Mouse (Mus musculus) neural tube, embryonic 15.5 days (tissue): ENCODE data around the gene Kat2a. TPM values are rescaled to one million over a fixed set of nuclear protein-coding genes. Genes with fewer than 3 reads are reported as not detected.

Experiments used
- ATAC-seq: fragments of 200-750 bp; cut with Nextera tagmentation; 2 replicates; pipeline ENCODE4 v1.8.0; 2017; ENCODE audit warnings: mild to moderate bottlenecking, moderate TSS enrichment, moderate library complexity; ENCODE audit not compliant: low FRiP score
- H3K27ac ChIP-seq: fragments of 300-500 bp; sonication (generic); replicated peaks from 2 replicates; pipeline ENCODE4 v1.5.1; 2015; ENCODE audit warnings: mild to moderate bottlenecking, inconsistent platforms
- H3K27me3 ChIP-seq: fragments of 300-500 bp; sonication (generic); replicated peaks from 2 replicates; pipeline ENCODE4 v1.6.1; 2015; ENCODE audit warnings: inconsistent platforms
- H3K36me3 ChIP-seq: fragments of 300-500 bp; sonication (generic); 2 replicates; pipeline ENCODE4 v1.6.1; 2015; ENCODE audit warnings: inconsistent platforms
- H3K4me1 ChIP-seq: fragments of 300-500 bp; sonication (generic); 2 replicates; pipeline ENCODE4 v1.6.1; 2015; ENCODE audit warnings: inconsistent platforms
- H3K4me2 ChIP-seq: fragments of 300-500 bp; sonication (generic); 2 replicates; pipeline ENCODE4 v1.6.1; 2015; ENCODE audit warnings: inconsistent platforms, mild to moderate bottlenecking, moderate library complexity
- H3K4me3 ChIP-seq: fragments of 300-500 bp; sonication (generic); replicated peaks from 2 replicates; pipeline ENCODE4 v1.5.1; 2015; ENCODE audit warnings: mild to moderate bottlenecking, inconsistent platforms
- H3K9ac ChIP-seq: fragments of 300-500 bp; sonication (generic); replicated peaks from 2 replicates; pipeline ENCODE4 v1.6.1; 2015; ENCODE audit warnings: mild to moderate bottlenecking, inconsistent platforms
- H3K9me3 ChIP-seq: fragments of 300-500 bp; sonication (generic); replicated peaks from 2 replicates; pipeline ENCODE4 v1.6.1; 2016; ENCODE audit warnings: inconsistent platforms
- WGBS: fragments of 180-500 bp; shearing (Covaris S2); methylation state at CpG from one replicate; pipeline ENCODE4 v1.1.7; 2015; ENCODE audit warnings: mixed read lengths; 5-methylcytosine and 5-hydroxymethylcytosine counted together
- polyA plus RNA-seq: library from polyadenylated mRNA; unstranded; fragments of >200 nt; fragmentation: Nextera tagmentation; extraction: Ambion mirVana; gene quantifications from 2 replicates; pipeline ENCODE4 v1.2.1, GENCODE M21; 2015

Kat2a gene
- polyA plus RNA-seq, 1 experiment from 2014 or later = 64.4 TPM

GRCm38 (mm10) chr11:100735134-100735865 is 23.0 kb upstream of the Kat2a start:
- ATAC-seq = no peak
- Histone ChIP-seq H3K36me3 (peaks cover 7% of the 10 kb centered on the region; the same call in 1 of the 2 replicates), H3K9ac (no peak overlapping the region), H3K4me3 (no peak overlapping the region), H3K9me3 (no peaks in the 10 kb centered on the region), H3K27ac (no peak overlapping the region), H3K4me2 (peak overlapping the region; percentile 89; the same call in 1 of the 2 replicates), H3K27me3 (no peaks in the 10 kb centered on the region), H3K4me1 (peaks cover 29% of the 10 kb centered on the region)
- WGBS = 91% methylated on average over 9 of the region's 9 CpGs

GRCm38 (mm10) chr11:100730477-100731205 is 18.4 kb upstream of the Kat2a start:
- H3K27me3 ChIP-seq = no peaks in the 10 kb centered on the region
- peaks cover 4% of the 10 kb centered on the region for H3K4me1 ChIP-seq
- no peak overlapping the region for H3K9ac ChIP-seq
- WGBS = 86% methylated on average over 6 of the region's 6 CpGs
- H3K36me3 ChIP-seq = peaks cover 23% of the 10 kb centered on the region
- H3K4me3 ChIP-seq = no peak overlapping the region
- no peak overlapping the region for H3K27ac ChIP-seq
- H3K4me2 ChIP-seq = no peak overlapping the region
- no peaks in the 10 kb centered on the region for H3K9me3 ChIP-seq
- no peak for ATAC-seq

GRCm38 (mm10) chr11:100729976-100730375 is 17.7 kb upstream of the Kat2a start:
- Histone ChIP-seq H3K4me3 (no peak overlapping the region), H3K27ac (no peak overlapping the region), H3K36me3 (peaks cover 23% of the 10 kb centered on the region), H3K4me1 (peaks cover 5% of the 10 kb centered on the region), H3K4me2 (no peak overlapping the region), H3K9ac (no peak overlapping the region), H3K27me3 (no peaks in the 10 kb centered on the region), H3K9me3 (no peaks in the 10 kb centered on the region)
- ATAC-seq = no peak
- 88% methylated on average over 4 of the region's 4 CpGs for WGBS

GRCm38 (mm10) chr11:100728601-100729000 is 16.3 kb upstream of the Kat2a start:
- Histone ChIP-seq H3K36me3 (peaks cover 23% of the 10 kb centered on the region), H3K4me1 (peaks cover 10% of the 10 kb centered on the region), H3K9ac (no peak overlapping the region), H3K4me3 (no peak overlapping the region), H3K27me3 (no peaks in the 10 kb centered on the region), H3K9me3 (no peaks in the 10 kb centered on the region), H3K4me2 (no peak overlapping the region), H3K27ac (no peak overlapping the region)
- no peak for ATAC-seq
- WGBS = 84% methylated on average over 6 of the region's 6 CpGs

- Histone ChIP-seq H3K9ac (no peak overlapping the region), H3K9me3 (no peaks in the 10 kb centered on the region), H3K4me2 (no peak overlapping the region), H3K4me3 (no peak overlapping the region), H3K36me3 (peaks cover 16% of the 10 kb centered on the region), H3K4me1 (peaks cover 14% of the 10 kb centered on the region), H3K27ac (no peak overlapping the region), H3K27me3 (no peaks in the 10 kb centered on the region)
- 95% methylated on average over 3 of the region's 3 CpGs for WGBS
- ATAC-seq = no peak
These were observed 14.9 kb upstream of the Kat2a start for GRCm38 (mm10) chr11:100727201-100727600.

GRCm38 (mm10) chr11:100724919-100725512 is 12.8 kb upstream of the Kat2a start:
- no peak for ATAC-seq
- peaks cover 35% of the 10 kb centered on the region for H3K4me1 ChIP-seq
- peaks cover 16% of the 10 kb centered on the region for H3K36me3 ChIP-seq
- no peak overlapping the region for H3K4me3 ChIP-seq
- H3K9ac ChIP-seq = no peak overlapping the region
- H3K27me3 ChIP-seq = no peaks in the 10 kb centered on the region
- no peak overlapping the region for H3K27ac ChIP-seq
- no peak overlapping the region for H3K4me2 ChIP-seq
- H3K9me3 ChIP-seq = no peaks in the 10 kb centered on the region
- WGBS = 63% methylated on average over 5 of the region's 5 CpGs

GRCm38 (mm10) chr11:100722493-100723028 is 10.3 kb upstream of the Kat2a start:
- Histone ChIP-seq H3K4me3 (no peak overlapping the region), H3K27me3 (no peaks in the 10 kb centered on the region), H3K4me2 (no peak overlapping the region), H3K9ac (no peak overlapping the region), H3K9me3 (no peaks in the 10 kb centered on the region), H3K27ac (0 out of 2 replicates have a peak overlapping the region, but pooled peaks have one; percentile 14), H3K4me1 (peaks cover 39% of the 10 kb centered on the region), H3K36me3 (peaks cover 19% of the 10 kb centered on the region)
- ATAC-seq = no peak
- 49% methylated on average over 2 of the region's 2 CpGs for WGBS

GRCm38 (mm10) chr11:100721776-100722492 is 9.7 kb upstream of the Kat2a start:
- H3K4me3 ChIP-seq = no peak overlapping the region
- no peak overlapping the region for H3K4me2 ChIP-seq
- H3K4me1 ChIP-seq = peaks cover 39% of the 10 kb centered on the region
- H3K27me3 ChIP-seq = no peaks in the 10 kb centered on the region
- no peaks in the 10 kb centered on the region for H3K9me3 ChIP-seq
- WGBS = 71% methylated on average over 8 of the region's 8 CpGs
- peaks cover 24% of the 10 kb centered on the region for H3K36me3 ChIP-seq
- peak overlapping the region; percentile 14 for H3K27ac ChIP-seq
- ATAC-seq = no peak
- H3K9ac ChIP-seq = no peak overlapping the region

- Histone ChIP-seq H3K4me1 (peaks cover 39% of the 10 kb centered on the region), H3K4me2 (no peak overlapping the region), H3K27me3 (no peaks in the 10 kb centered on the region), H3K9me3 (no peaks in the 10 kb centered on the region), H3K36me3 (peaks cover 29% of the 10 kb centered on the region), H3K9ac (no peak overlapping the region), H3K27ac (peak overlapping the region; percentile 14), H3K4me3 (no peak overlapping the region)
- WGBS = 64% methylated on average over 4 of the region's 4 CpGs
- ATAC-seq = no peak
These were observed 9.0 kb upstream of the Kat2a start for GRCm38 (mm10) chr11:100721254-100721653.

- Histone ChIP-seq H3K4me3 (no peak overlapping the region), H3K4me1 (peaks cover 40% of the 10 kb centered on the region), H3K27ac (no peak overlapping the region; the same call in none of the 2 replicates), H3K9me3 (no peaks in the 10 kb centered on the region), H3K4me2 (no peak overlapping the region), H3K36me3 (peaks cover 38% of the 10 kb centered on the region), H3K9ac (no peak overlapping the region), H3K27me3 (no peaks in the 10 kb centered on the region)
- ATAC-seq = no peak
- WGBS = 81% methylated on average over 5 of the region's 5 CpGs
These were observed 8.1 kb upstream of the Kat2a start for GRCm38 (mm10) chr11:100720345-100720744.

- no peaks in the 10 kb centered on the region for H3K27me3 ChIP-seq
- H3K36me3 ChIP-seq = peaks cover 40% of the 10 kb centered on the region
- H3K9ac ChIP-seq = no peak overlapping the region
- H3K4me1 ChIP-seq = peaks cover 35% of the 10 kb centered on the region
- ATAC-seq = no peak
- H3K4me2 ChIP-seq = no peak overlapping the region
- no peak overlapping the region for H3K4me3 ChIP-seq
- H3K27ac ChIP-seq = no peak overlapping the region; the same call in 1 of the 2 replicates
- no peaks in the 10 kb centered on the region for H3K9me3 ChIP-seq
- 88% methylated on average over 11 of the region's 11 CpGs for whole genome bisulfite sequencing
These were observed 7.6 kb upstream of the Kat2a start for GRCm38 (mm10) chr11:100719893-100720292.
